Mouse (Mus musculus): ENCODE data around the gene Mroh2a. TPM values are rescaled to one million over a fixed set of nuclear protein-coding genes. Genes with fewer than 3 reads are reported as not detected.

Gene Mroh2a
- total RNA-seq, 2 experiments from 2014 or later, result 0.30 to 0.43 TPM

Other genes starting within 250 kb of the Mroh2a start
- 10 to 100 TPM; 22.7 to 23.8 TPM for gene Usp40, start 218.4 kb upstream of the Mroh2a start, total RNA-seq (2021)
- under 1 TPM in 1 of 2 experiments, not detected in 1; 0.16 TPM for gene Ugt1a10, start 171.6 kb upstream of the Mroh2a start, total RNA-seq (2021)
- gene Ugt1a9, start 156.2 kb upstream of the Mroh2a start, total RNA-seq (2021), result under 1 TPM in 1 of 2 experiments, not detected in 1; 0.26 TPM
- not detected for gene Ugt1a8, start 139.2 kb upstream of the Mroh2a start, total RNA-seq (2021)
- gene Ugt1a7c, start 131.9 kb upstream of the Mroh2a start, total RNA-seq (2021), result 1 to 10 TPM; 2.7 to 2.8 TPM
- 1 to 10 TPM; 3.6 to 7.5 TPM for gene Ugt1a6b, start 123.7 kb upstream of the Mroh2a start, total RNA-seq (2021)
- 10 to 100 TPM; 15.0 to 15.7 TPM for gene Ugt1a6a, start 92.2 kb upstream of the Mroh2a start, total RNA-seq (2021)
- under 1 TPM; 0.17 to 0.20 TPM for gene Ugt1a5, start 61.0 kb upstream of the Mroh2a start, total RNA-seq (2021)
- gene Ugt1a2, start 26.4 kb upstream of the Mroh2a start, total RNA-seq (2021), result under 1 TPM in 1 of 2 experiments, not detected in 1; 0.33 TPM
- gene Dnajb3, start 21.2 kb upstream of the Mroh2a start, total RNA-seq (2021), result 1 to 10 TPM; 1.5 to 5.9 TPM
- 10 to 100 TPM in 1 of 2 experiments, under 1 TPM in 1; 0.73 to 55.5 TPM for gene Ugt1a1, start 15.0 kb upstream of the Mroh2a start, total RNA-seq (2021)
- 10 to 100 TPM; 31.0 to 35.9 TPM for gene Hjurp, start 50.6 kb downstream of the Mroh2a start, total RNA-seq (2021)
- not detected for gene Trpm8, start 50.7 kb downstream of the Mroh2a start, total RNA-seq (2021)
- not detected for gene Spp2, start 180.0 kb downstream of the Mroh2a start, total RNA-seq (2021)

Data from adrenal gland, postnatal 36 days (tissue).